Mouse (Mus musculus) neutrophil, adult 5-6 weeks (primary cell): ENCODE results near the gene Hira. TPM values are rescaled to one million over a fixed set of nuclear protein-coding genes. Genes with fewer than 3 reads are reported as not detected.

ENCODE experiments used
- ATAC-seq: fragments of 151-379, 151-347 bp; 2 replicates; pipeline ENCODE4 v1.8.0; 2017; ENCODE audit warnings: mild to moderate bottlenecking, moderate TSS enrichment; ENCODE audit not compliant: insufficient number of reproducible peaks, poor library complexity, low FRiP score, severe bottlenecking; ENCODE audit errors: extremely low read depth
- total RNA-seq: library from RNA; stranded (forward); fragments of 200-1000 nt; gene quantifications from 2 replicates; pipeline ENCODE4 v1.2.3, GENCODE M21; 2017

Hira gene
- total RNA-seq, 1 experiment from 2014 or later = 34.8 TPM

DNA sequence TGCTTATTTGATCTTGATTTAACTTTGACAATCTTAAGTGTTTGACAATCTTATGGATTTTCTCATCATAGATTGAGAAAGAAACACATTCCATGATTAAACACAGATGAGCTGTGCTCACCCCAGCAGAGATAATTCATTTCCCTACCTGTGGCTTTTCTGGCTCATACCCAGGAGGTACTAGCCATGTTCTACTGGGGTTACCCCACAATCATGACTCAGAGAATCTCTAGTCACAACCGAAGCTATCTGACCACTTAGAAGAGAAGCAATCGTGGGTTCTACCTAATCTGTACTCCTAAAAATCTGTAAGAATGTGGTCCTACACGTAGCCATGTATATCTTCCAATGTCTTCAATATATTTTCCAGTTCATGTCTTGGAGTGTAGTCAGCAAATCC lies 128.5 kb downstream of the Hira start:
- ATAC-seq = no peak

DNA sequence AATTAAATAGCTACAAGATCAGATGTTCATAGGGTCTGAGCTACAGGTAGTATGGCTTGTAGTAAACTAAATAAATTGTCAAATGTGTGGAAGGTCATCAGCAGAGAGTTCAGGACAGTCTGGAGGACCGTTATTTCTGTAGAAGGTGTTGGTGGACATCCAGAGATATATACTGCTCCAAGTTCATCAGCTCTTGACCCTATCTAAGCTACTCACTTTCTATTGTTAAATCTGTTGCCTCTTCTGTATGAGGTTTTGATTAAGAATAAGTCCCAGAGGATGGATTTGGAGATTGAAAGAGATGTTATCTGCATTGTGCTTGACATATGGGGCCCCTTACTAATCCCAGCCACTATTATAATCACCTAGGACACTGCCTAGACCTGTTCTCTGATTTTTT lies 129.9 kb downstream of the Hira start:
- ATAC-seq = no peak

DNA sequence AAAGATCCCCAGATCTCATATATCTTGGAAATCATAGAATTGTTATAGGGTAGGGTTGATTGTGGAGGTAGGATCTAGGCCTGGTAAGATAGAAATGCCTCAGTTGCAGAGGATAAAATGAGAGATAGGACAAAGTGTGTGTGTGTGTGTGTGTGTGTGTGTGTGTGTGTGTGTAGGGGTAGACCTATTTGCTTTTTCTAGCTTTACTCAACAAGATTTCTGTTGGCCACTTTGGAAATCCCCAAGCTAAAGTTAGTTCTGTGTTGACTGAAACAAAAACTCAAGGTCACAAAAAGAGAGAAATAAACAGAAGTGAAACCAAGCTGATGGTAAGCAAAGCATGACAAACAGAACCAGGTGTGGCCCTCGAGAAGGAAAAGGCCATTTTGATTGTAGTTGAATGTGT lies 130.4 kb downstream of the Hira start:
- ATAC-seq = peak; percentile 77

DNA sequence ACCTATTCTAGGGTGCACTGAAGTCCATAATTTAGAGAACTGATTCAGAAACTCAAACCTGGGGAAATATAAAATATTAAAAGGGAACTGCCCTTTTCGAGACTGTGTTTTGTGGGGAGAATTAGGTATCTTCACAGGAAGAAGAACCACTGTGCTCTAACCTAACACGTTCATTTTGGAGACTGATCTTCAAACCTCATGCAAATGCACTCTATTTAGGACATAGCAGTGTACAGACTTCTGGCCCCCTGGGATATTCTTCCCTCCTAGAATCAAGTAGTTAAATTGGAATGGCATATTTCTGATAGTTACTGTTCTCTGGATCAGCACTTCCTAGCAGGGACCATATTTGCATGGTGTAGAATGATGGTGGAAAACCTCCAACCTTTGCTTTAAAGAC lies 133.9 kb downstream of the Hira start:
- ATAC-seq = no peak

DNA sequence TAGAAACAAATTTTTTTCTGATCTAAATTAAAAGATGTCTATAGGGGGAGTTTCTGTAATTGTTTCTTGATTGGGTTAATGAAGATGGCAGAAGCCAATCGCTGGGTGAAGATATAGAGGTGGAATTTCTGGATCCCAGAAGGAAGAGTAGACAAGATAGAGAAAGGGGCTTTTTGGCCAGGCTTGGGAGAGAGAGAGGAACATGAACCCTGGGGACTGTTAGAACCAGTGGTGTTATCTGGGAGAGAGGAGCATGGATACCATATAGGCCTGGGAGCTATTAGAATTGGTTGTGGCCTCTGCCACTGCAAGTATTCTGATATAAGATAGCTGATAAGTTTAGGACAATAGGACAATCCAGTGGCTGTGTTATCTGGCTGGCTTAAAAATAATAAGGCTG lies 136.7 kb downstream of the Hira start:
- no peak for ATAC-seq

DNA sequence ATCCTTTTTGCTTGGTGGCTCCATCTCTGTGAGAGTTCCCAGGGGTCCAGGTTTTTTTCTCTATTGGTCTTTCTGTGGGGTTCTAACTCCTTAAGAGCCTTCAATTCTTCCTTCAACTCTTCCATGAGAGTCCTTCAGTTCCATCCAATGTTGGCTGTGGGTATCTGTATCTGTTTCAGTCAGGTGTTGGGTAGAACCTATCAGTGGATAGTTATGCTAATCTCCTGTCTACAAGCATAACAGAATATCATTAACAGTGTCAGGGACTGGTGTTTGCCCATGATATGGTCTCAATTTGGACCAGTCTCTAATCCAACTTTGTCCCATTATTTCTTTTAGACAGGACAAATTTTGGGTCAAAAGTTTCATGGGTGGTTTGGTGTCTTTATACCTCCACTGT lies 137.8 kb downstream of the Hira start:
- ATAC-seq = no peak

Other genes starting within 250 kb of the Hira start
- gene Sept5, start 247.1 kb upstream of the Hira start, total RNA-seq = 2.2 and 3.6 TPM in 2 replicates
- not detected in 2 replicates for gene Cldn5, start 100.2 kb upstream of the Hira start, total RNA-seq
- gene Ufd1, start 65.3 kb upstream of the Hira start, total RNA-seq = 96.0 and 103 TPM in 2 replicates
- gene Cdc45, start 65.0 kb upstream of the Hira start, total RNA-seq = 4.7 and 5.2 TPM in 2 replicates
- gene 2510002D24Rik, start 40.5 kb upstream of the Hira start, total RNA-seq = 41.2 and 58.1 TPM in 2 replicates
- gene Gm28539, start 40.5 kb upstream of the Hira start, total RNA-seq = 0.23 TPM in 1 of 2 replicates, not detected in the other
- gene Mrpl40, start 175 bp upstream of the Hira start, total RNA-seq = 34.1 and 42.5 TPM in 2 replicates